Mouse (Mus musculus) embryonic facial prominence, embryonic 12.5 days (tissue): Measurements from ENCODE around the gene Ercc4. TPM values are rescaled to one million over a fixed set of nuclear protein-coding genes. Genes with fewer than 3 reads are reported as not detected.

Experiments used
- ATAC-seq: fragments of 200-750 bp; cut with Nextera tagmentation; 2 replicates; pipeline ENCODE4 v1.8.0; 2017; ENCODE audit not compliant: insufficient number of reproducible peaks, insufficient read depth, low FRiP score, low TSS enrichment
- H3K27ac ChIP-seq: fragments of 300-500 bp; sonication (generic); 2 replicates; pipeline ENCODE4 v1.5.1; 2016; ENCODE audit warnings: mild to moderate bottlenecking
- H3K27me3 ChIP-seq: fragments of 300-500 bp; sonication (generic); 2 replicates; pipeline ENCODE4 v1.6.1; 2016; ENCODE audit warnings: mild to moderate bottlenecking, moderate library complexity
- H3K36me3 ChIP-seq: fragments of 300-500 bp; sonication (generic); 2 replicates; pipeline ENCODE4 v1.6.1; 2016; ENCODE audit warnings: mild to moderate bottlenecking
- H3K4me1 ChIP-seq: fragments of 300-500 bp; sonication (generic); 2 replicates; pipeline ENCODE4 v1.6.1; 2016
- H3K4me2 ChIP-seq: fragments of 300-500 bp; sonication (generic); replicated peaks from 2 replicates; pipeline ENCODE4 v1.6.1; 2016; ENCODE audit warnings: mild to moderate bottlenecking, moderate library complexity
- H3K4me3 ChIP-seq: fragments of 300-500 bp; sonication (generic); 2 replicates; pipeline ENCODE4 v1.5.1; 2016; ENCODE audit warnings: mild to moderate bottlenecking
- H3K9ac ChIP-seq: fragments of 300-500 bp; sonication (generic); 2 replicates; pipeline ENCODE4 v1.6.1; 2016; ENCODE audit warnings: mild to moderate bottlenecking, moderate library complexity
- H3K9me3 ChIP-seq: fragments of 300-500 bp; sonication (generic); 2 replicates; pipeline ENCODE4 v1.6.1; 2016; ENCODE audit warnings: mild to moderate bottlenecking, moderate library complexity
- WGBS: fragments of 180-500 bp; shearing (Covaris S2); methylation state at CpG from one replicate; pipeline ENCODE4 v1.1.7; 2016; 5-methylcytosine and 5-hydroxymethylcytosine counted together
- polyA plus RNA-seq: library from polyadenylated mRNA; unstranded; fragments of >200 nt; fragmentation: Nextera tagmentation; extraction: Ambion mirVana; gene quantifications from 2 replicates; pipeline ENCODE4 v1.2.1, GENCODE M21; 2016

Ercc4 gene
- polyA plus RNA-seq, 1 experiment from 2014 or later: 14.3 TPM

- H3K36me3 ChIP-seq: peaks cover 32% of the 10 kb centered on the region
- H3K9ac ChIP-seq: no peak overlapping the region
- H3K27ac ChIP-seq: no peak overlapping the region
- 77% methylated on average over 2 of the region's 2 CpGs for WGBS
- H3K9me3 ChIP-seq: no peaks in the 10 kb centered on the region
- no peak for ATAC-seq
- H3K4me3 ChIP-seq: no peak overlapping the region
- H3K4me1 ChIP-seq: no peaks in the 10 kb centered on the region
- H3K4me2 ChIP-seq: no peak overlapping the region
- no peaks in the 10 kb centered on the region for H3K27me3 ChIP-seq
Measured at GRCm38 (mm10) chr16:13118754-13119294, 9.3 kb downstream of the Ercc4 start.

GRCm38 (mm10) chr16:13119641-13120350, 10.3 kb downstream of the Ercc4 start:
- Histone ChIP-seq H3K9ac (no peak overlapping the region), H3K4me2 (no peak overlapping the region), H3K27ac (no peak overlapping the region), H3K9me3 (no peaks in the 10 kb centered on the region), H3K4me3 (no peak overlapping the region), H3K4me1 (no peaks in the 10 kb centered on the region), H3K36me3 (peaks cover 32% of the 10 kb centered on the region), H3K27me3 (no peaks in the 10 kb centered on the region)
- ATAC-seq: no peak
- WGBS: 89% methylated on average over 3 of the region's 3 CpGs

GRCm38 (mm10) chr16:13125357-13125756, 15.9 kb downstream of the Ercc4 start:
- no peaks in the 10 kb centered on the region for H3K9me3 ChIP-seq
- no peak overlapping the region for H3K4me2 ChIP-seq
- H3K27me3 ChIP-seq: no peaks in the 10 kb centered on the region
- H3K27ac ChIP-seq: no peak overlapping the region
- H3K9ac ChIP-seq: no peak overlapping the region
- ATAC-seq: no peak
- no peak overlapping the region for H3K4me3 ChIP-seq
- 89% methylated on average over 8 of the region's 8 CpGs for WGBS
- H3K4me1 ChIP-seq: no peaks in the 10 kb centered on the region
- H3K36me3 ChIP-seq: peaks cover 67% of the 10 kb centered on the region

- 92% methylated on average over 10 of the region's 10 CpGs for WGBS
- Histone ChIP-seq H3K27ac (no peak overlapping the region), H3K9me3 (no peaks in the 10 kb centered on the region), H3K9ac (no peak overlapping the region), H3K4me2 (no peak overlapping the region), H3K4me1 (no peaks in the 10 kb centered on the region), H3K27me3 (no peaks in the 10 kb centered on the region), H3K4me3 (no peak overlapping the region), H3K36me3 (peaks cover 73% of the 10 kb centered on the region)
- ATAC-seq: no peak
Measured at GRCm38 (mm10) chr16:13127566-13127965, 18.1 kb downstream of the Ercc4 start.

- Histone ChIP-seq H3K9me3 (no peaks in the 10 kb centered on the region), H3K4me1 (no peaks in the 10 kb centered on the region), H3K4me2 (no peak overlapping the region), H3K36me3 (peaks cover 64% of the 10 kb centered on the region), H3K9ac (no peak overlapping the region), H3K27me3 (no peaks in the 10 kb centered on the region), H3K4me3 (no peak overlapping the region), H3K27ac (no peak overlapping the region)
- no peak for ATAC-seq
- 38% methylated on average over 14 of the region's 14 CpGs for WGBS
Measured at GRCm38 (mm10) chr16:13130412-13130811, 20.9 kb downstream of the Ercc4 start.

GRCm38 (mm10) chr16:13141220-13141619, 31.7 kb downstream of the Ercc4 start:
- Histone ChIP-seq H3K4me2 (no peak overlapping the region), H3K9me3 (no peaks in the 10 kb centered on the region), H3K27ac (no peak overlapping the region), H3K4me1 (no peaks in the 10 kb centered on the region), H3K4me3 (no peak overlapping the region), H3K9ac (no peak overlapping the region), H3K27me3 (no peaks in the 10 kb centered on the region), H3K36me3 (peaks cover 19% of the 10 kb centered on the region)
- ATAC-seq: no peak
- WGBS: 93% methylated on average over 6 of the region's 6 CpGs

GRCm38 (mm10) chr16:13143932-13144331, 34.4 kb downstream of the Ercc4 start:
- WGBS: 90% methylated on average over 7 of the region's 7 CpGs
- Histone ChIP-seq H3K9me3 (no peaks in the 10 kb centered on the region), H3K4me2 (no peak overlapping the region), H3K27ac (no peak overlapping the region), H3K9ac (no peak overlapping the region), H3K27me3 (no peaks in the 10 kb centered on the region), H3K4me3 (no peak overlapping the region), H3K36me3 (peaks cover 39% of the 10 kb centered on the region), H3K4me1 (no peaks in the 10 kb centered on the region)
- ATAC-seq: no peak

- no peaks in the 10 kb centered on the region for H3K27me3 ChIP-seq
- H3K4me3 ChIP-seq: no peak overlapping the region
- ATAC-seq: no peak
- H3K9me3 ChIP-seq: no peaks in the 10 kb centered on the region
- 92% methylated on average over 10 of the region's 10 CpGs for WGBS
- H3K4me2 ChIP-seq: no peak overlapping the region
- no peaks in the 10 kb centered on the region for H3K4me1 ChIP-seq
- H3K27ac ChIP-seq: no peak overlapping the region
- H3K9ac ChIP-seq: no peak overlapping the region
- peaks cover 39% of the 10 kb centered on the region for H3K36me3 ChIP-seq
Measured at GRCm38 (mm10) chr16:13144682-13145410, 35.4 kb downstream of the Ercc4 start.

- Histone ChIP-seq H3K4me2 (no peak overlapping the region), H3K9me3 (no peaks in the 10 kb centered on the region), H3K4me1 (no peaks in the 10 kb centered on the region), H3K4me3 (no peak overlapping the region), H3K27me3 (no peaks in the 10 kb centered on the region), H3K27ac (no peak overlapping the region), H3K9ac (no peak overlapping the region), H3K36me3 (peaks cover 36% of the 10 kb centered on the region)
- 82% methylated on average over 4 of the region's 4 CpGs for WGBS
- no peak for ATAC-seq
Measured at GRCm38 (mm10) chr16:13146231-13146630, 36.7 kb downstream of the Ercc4 start.

GRCm38 (mm10) chr16:13147810-13148555, 38.5 kb downstream of the Ercc4 start:
- ATAC-seq: no peak
- Histone ChIP-seq H3K4me1 (no peaks in the 10 kb centered on the region), H3K4me2 (no peak overlapping the region), H3K27ac (no peak overlapping the region), H3K36me3 (peaks cover 33% of the 10 kb centered on the region), H3K27me3 (no peaks in the 10 kb centered on the region), H3K9ac (no peak overlapping the region), H3K4me3 (no peak overlapping the region), H3K9me3 (no peaks in the 10 kb centered on the region)
- 92% methylated on average over 19 of the region's 19 CpGs for WGBS

GRCm38 (mm10) chr16:13149950-13150349, 40.5 kb downstream of the Ercc4 start:
- peaks cover 23% of the 10 kb centered on the region for H3K36me3 ChIP-seq
- H3K9ac ChIP-seq: no peak overlapping the region
- WGBS: 86% methylated on average over 8 of the region's 8 CpGs
- no peak overlapping the region for H3K27ac ChIP-seq
- no peak overlapping the region for H3K4me2 ChIP-seq
- no peaks in the 10 kb centered on the region for H3K9me3 ChIP-seq
- H3K27me3 ChIP-seq: no peaks in the 10 kb centered on the region
- no peak for ATAC-seq
- no peaks in the 10 kb centered on the region for H3K4me1 ChIP-seq
- no peak overlapping the region for H3K4me3 ChIP-seq
